Mouse (Mus musculus): Measurements from ENCODE around the gene E130308A19Rik.

DNA sequence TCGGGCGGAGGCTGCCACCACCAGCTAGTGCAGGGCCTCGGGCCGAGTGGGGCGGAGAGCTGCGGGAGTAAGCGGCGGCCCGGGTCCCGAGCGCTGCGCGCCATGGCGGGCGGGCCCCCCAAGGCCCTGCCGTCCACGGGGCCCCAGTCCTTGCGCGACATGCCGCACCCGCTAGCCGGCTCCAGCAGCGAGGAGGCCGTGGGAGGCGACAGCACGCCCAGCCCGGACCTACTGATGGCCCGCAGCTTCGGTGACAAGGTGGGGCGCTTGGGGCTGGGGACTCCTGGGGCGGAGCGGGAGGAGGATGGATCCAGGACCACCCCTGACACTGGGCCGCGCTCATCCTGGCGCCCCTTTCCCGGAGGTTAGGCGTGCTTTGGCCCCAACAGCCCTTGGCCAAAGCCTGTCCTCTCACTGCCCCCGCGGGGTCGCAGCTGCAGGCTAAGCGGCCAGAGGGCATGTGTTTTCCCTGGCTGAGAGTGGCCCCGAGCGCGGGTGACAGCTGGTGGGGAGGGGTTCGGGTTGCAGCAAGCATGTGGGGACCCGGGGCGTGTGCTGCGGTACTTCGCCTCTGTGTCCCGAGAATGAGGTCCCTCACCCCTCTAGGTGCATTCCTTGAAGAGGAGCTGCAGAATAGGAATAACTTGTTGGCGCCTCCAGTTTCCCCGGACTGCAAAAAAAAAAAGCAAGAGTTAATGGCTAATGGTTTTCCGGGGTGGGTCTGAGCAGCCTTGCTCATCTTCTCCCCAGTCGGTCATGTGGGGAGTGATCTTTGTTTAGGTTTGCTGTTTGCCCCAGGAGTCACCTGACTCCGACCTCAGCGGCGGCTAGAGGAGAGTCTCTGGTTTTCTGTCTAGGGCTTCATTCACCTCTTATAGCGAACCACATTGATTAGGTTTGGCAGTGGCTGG lies 180.2 kb downstream of the E130308A19Rik start:
- no peak for TF ChIP-seq CTCF (IDR thresholded peaks at IDR 0.05)
- TF ChIP-seq EP300 (IDR thresholded peaks at IDR 0.05): no peak
